Mouse (Mus musculus): ENCODE results near the gene Dach1. TPM values are rescaled to one million over a fixed set of nuclear protein-coding genes. Genes with fewer than 3 reads are reported as not detected.
A peak's percentile ranks its signal among the peaks of the same experiment; 100 is the strongest.

Dach1 gene
- polyA plus RNA-seq, 1 experiment from 2014 or later = 4.0 TPM

DNA sequence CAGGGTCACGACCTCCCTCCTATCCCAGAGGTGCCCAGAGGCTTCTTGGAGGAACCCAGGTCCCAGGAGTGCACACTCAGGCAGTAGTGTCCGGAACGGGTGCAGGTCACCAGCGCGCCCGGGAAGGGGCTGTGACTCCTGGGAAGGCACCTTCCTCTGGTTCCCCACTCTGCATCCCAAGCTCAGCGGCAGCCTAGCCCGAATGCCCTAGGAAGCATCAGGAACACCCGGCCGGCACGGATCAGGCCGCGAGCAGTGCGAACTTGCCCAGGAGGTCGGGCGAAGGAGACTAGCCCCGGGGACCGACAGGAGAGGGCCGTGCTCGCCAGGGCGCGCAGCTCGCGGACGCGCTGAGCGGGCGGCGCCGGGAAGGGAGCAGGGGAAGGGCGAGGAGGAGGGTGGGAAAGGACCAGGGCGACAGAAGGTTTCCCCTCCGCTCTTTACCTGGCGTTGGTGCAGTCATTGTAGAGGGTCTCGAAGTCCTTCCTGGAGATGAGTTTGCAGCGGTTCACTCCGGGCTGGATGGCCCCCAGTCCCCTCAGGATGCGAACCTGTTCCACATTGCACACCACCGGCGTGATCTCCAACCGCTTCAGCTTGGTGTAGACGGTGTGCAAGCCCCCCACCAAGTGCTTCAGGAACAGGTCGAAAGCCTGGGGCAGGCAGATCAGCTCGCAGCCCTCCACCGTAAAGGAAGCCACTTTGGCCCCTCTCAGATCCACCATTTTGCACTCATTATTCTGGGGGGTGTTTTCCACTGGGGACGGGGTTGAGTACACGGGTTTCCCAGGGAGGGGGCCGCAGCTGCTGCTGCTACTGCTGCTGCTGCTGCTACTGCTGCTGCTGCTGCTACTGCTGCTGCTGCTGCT lies 1.3 kb downstream of the Dach1 start:
- no peaks in the 10 kb centered on the region for H3K36me3 ChIP-seq (ENCODE audit: control insufficient read depth, insufficient read depth, low read length)
- ATAC-seq (ENCODE audit: insufficient number of reproducible peaks, insufficient read depth, low FRiP score, low read depth) = peak; percentile 54
- peak overlapping the region; percentile 61 to 80 for H3K27ac ChIP-seq (replicated peaks in 1 of 2; ENCODE audit: control insufficient read depth in 1 of 2, insufficient read depth in 1 of 2, low read depth in 2 of 2, low read length in 2 of 2)
- peak overlapping the region; percentile 89 for H3K4me2 ChIP-seq (ENCODE audit: low read length)
- peaks cover 0 to 2% of the 10 kb centered on the region in 2 experiments; a peak in 1 of 4 replicates for H3K4me1 ChIP-seq (ENCODE audit: control insufficient read depth in 2 of 2, insufficient read depth in 2 of 2, low read length in 2 of 2)
- H3K4me3 ChIP-seq (ENCODE audit: control insufficient read depth in 1 of 2, insufficient read depth in 1 of 2, low read depth in 1 of 2, low read length in 2 of 2) = peak overlapping the region; percentile 63 to 78
- H3K27me3 ChIP-seq (ENCODE audit: control insufficient read depth, insufficient read depth, low read length) = no peaks in the 10 kb centered on the region
- H3K9me3 ChIP-seq (ENCODE audit: control insufficient read depth, low read length) = no peaks in the 10 kb centered on the region
- WGBS = under 1% methylated on average over 46 of the region's 48 CpGs
- peak overlapping the region; percentile 78 for H3K9ac ChIP-seq (ENCODE audit: low read length)

DNA sequence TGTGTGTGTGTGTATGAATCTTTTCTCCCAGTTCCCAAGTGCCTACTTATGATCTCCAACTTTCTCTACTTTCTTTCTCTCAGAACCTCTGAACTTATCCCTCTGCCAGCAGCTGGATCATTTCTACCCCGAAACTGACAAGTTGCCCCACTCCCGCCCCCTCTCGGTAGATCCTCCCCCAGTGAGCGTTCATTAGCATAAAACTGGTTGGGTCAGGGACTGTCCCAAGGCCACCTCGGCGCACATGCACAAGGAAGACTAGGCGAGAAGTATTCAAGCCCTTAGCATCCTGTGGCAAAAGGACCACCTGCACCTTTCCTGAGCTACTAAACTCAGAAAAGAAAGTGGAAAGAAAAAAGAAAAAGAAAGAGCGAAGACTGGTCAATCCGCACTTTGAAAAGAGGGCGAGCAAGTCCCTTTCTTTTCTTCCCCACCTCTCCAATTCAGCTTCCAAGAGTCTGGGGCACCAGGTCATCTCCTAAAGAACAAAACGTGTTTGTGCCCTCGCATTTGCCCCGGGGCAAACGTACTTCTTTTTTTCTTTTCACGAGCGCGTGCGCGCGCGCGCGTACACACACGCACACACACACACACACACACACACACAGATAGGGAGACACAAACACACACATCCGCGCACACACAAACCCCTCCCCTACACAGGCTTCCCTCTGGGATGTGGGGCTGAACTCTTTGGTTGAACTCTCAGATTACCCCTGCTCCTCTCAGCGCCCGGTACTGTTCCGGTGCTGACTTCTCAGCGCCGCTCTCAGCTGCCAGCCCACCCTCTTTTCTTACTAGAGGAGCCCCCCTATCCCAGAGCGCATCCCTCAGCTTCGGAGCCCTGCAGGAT lies 2.2 kb downstream of the Dach1 start:
- no peaks in the 10 kb centered on the region for H3K27me3 ChIP-seq (ENCODE audit: control insufficient read depth, insufficient read depth, low read length)
- H3K4me1 ChIP-seq (ENCODE audit: control insufficient read depth in 2 of 2, insufficient read depth in 2 of 2, low read length in 2 of 2) = peaks cover 0 to 2% of the 10 kb centered on the region in 2 experiments; a peak in 1 of 4 replicates
- peak; percentile 46 for ATAC-seq (ENCODE audit: insufficient number of reproducible peaks, insufficient read depth, low FRiP score, low read depth)
- H3K27ac ChIP-seq (replicated peaks in 1 of 2; ENCODE audit: control insufficient read depth in 1 of 2, insufficient read depth in 1 of 2, low read depth in 2 of 2, low read length in 2 of 2) = peak overlapping the region; percentile 61 to 80
- no peaks in the 10 kb centered on the region for H3K9me3 ChIP-seq (ENCODE audit: control insufficient read depth, low read length)
- peak overlapping the region; percentile 63 to 78 for H3K4me3 ChIP-seq (ENCODE audit: control insufficient read depth in 1 of 2, insufficient read depth in 1 of 2, low read depth in 1 of 2, low read length in 2 of 2)
- H3K9ac ChIP-seq (ENCODE audit: low read length) = peak overlapping the region; percentile 78
- WGBS = 1% methylated on average over 33 of the region's 33 CpGs
- H3K36me3 ChIP-seq (ENCODE audit: control insufficient read depth, insufficient read depth, low read length) = no peaks in the 10 kb centered on the region
- peak overlapping the region; percentile 89 for H3K4me2 ChIP-seq (ENCODE audit: low read length)

DNA sequence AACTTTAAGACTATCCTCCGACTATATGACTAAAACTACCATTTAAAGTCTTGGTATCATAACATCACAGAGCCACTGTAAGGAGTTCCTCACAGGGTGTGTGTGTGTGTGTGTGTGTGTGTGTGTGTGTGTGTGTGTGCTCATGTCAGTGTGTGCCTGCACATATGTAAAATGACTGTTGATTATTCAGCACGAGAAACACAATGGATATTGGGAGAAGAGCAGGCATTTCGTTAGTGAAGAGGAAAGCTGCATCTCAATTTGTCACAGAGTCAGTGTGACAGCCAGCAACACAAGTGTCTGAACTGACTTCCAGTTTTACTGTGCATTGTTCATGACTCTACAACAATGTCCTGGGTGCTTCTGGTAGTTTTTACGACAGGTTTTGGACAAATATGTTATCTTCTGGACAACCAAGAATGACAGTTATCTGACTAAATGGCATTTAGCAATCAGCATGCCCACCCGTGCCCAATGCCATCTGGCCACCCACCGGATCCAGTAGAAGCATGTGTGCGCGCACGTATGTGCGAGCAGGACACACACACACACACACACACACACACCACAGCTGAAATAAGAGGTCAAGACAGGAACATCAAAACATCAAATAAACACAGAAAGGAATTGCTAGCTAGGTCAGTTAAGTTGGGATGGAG lies 3.1 kb downstream of the Dach1 start:
- Histone ChIP-seq H3K9me3 (ENCODE audit: control insufficient read depth, low read length) (no peaks in the 10 kb centered on the region), H3K9ac (ENCODE audit: low read length) (no peak overlapping the region), H3K27me3 (ENCODE audit: control insufficient read depth, insufficient read depth, low read length) (no peaks in the 10 kb centered on the region), H3K4me3 (ENCODE audit: control insufficient read depth in 1 of 2, insufficient read depth in 1 of 2, low read depth in 1 of 2, low read length in 2 of 2) (0 out of 4 replicates have a peak overlapping the region, but pooled peaks of 1 of the 2 experiments have one; percentile 78), H3K36me3 (ENCODE audit: control insufficient read depth, insufficient read depth, low read length) (no peaks in the 10 kb centered on the region), H3K4me1 (ENCODE audit: control insufficient read depth in 2 of 2, insufficient read depth in 2 of 2, low read length in 2 of 2) (peaks cover 0 to 2% of the 10 kb centered on the region in 2 experiments; a peak in 1 of 4 replicates), H3K27ac (replicated peaks in 1 of 2; ENCODE audit: control insufficient read depth in 1 of 2, insufficient read depth in 1 of 2, low read depth in 2 of 2, low read length in 2 of 2) (no peak overlapping the region), H3K4me2 (ENCODE audit: low read length) (peak overlapping the region; percentile 89)
- 71% methylated on average over 10 of the region's 10 CpGs for WGBS
- ATAC-seq (ENCODE audit: insufficient number of reproducible peaks, insufficient read depth, low FRiP score, low read depth) = no peak

DNA sequence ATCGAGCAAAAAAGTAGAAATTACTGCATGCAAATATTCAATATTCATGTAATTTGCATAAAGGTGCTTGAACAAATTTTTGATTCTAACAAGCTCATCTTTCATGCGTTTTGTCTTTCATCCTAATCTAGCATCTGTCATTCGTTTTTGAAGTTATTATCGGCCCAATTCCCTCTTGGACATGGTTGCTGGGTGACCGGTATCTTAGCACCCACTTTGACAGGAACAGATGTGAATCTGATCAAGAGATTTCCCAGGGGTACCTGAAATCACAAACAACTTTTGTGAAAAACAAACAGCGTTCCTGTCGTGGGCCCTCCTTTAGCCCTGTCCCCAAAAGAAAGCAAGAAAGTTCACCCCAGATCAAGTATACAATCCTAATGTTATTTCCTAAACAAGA lies 12.8 kb downstream of the Dach1 start:
- H3K27me3 ChIP-seq (ENCODE audit: control insufficient read depth, insufficient read depth, low read length) = no peaks in the 10 kb centered on the region
- H3K9ac ChIP-seq (ENCODE audit: low read length) = no peak overlapping the region
- no peaks in the 10 kb centered on the region for H3K9me3 ChIP-seq (ENCODE audit: control insufficient read depth, low read length)
- H3K36me3 ChIP-seq (ENCODE audit: control insufficient read depth, insufficient read depth, low read length) = no peaks in the 10 kb centered on the region
- H3K27ac ChIP-seq (replicated peaks in 1 of 2; ENCODE audit: control insufficient read depth in 1 of 2, insufficient read depth in 1 of 2, low read depth in 2 of 2, low read length in 2 of 2) = no peak overlapping the region
- H3K4me1 ChIP-seq (ENCODE audit: control insufficient read depth in 2 of 2, insufficient read depth in 2 of 2, low read length in 2 of 2) = no peaks in the 10 kb centered on the region
- WGBS = 59% methylated on average over 7 of the region's 7 CpGs
- H3K4me2 ChIP-seq (ENCODE audit: low read length) = no peak overlapping the region
- H3K4me3 ChIP-seq (ENCODE audit: control insufficient read depth in 1 of 2, insufficient read depth in 1 of 2, low read depth in 1 of 2, low read length in 2 of 2) = no peak overlapping the region
- no peak for ATAC-seq (ENCODE audit: insufficient number of reproducible peaks, insufficient read depth, low FRiP score, low read depth)

DNA sequence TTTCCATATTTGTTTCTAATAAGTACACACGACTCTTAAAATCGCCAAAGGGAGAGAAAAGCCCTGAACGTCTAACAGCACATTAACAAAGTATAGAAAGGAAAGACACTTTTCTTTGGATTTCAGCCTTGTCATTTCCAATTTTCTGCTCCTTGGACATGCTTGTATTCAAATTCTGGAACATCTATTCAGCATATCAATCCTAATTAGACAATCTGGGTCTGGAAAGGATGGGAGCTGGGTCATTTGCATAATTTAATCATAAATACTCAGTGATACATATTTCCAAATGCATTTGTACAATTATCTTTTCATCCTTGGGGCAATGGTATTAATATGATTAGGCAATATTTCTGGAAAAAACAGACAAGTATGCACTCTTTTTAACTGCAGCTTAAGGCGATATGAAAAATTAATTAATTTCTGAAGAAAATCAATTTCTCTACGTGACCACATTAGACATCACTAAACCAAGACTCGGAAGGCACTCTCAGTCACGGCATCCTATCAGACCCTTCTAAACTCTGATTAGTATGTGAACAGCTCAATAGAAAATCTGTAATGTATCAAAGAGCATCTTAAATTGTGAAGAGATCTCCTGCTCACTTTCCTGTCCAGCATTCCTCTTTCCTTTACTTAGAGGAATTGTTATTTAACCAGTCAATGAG lies 13.7 kb downstream of the Dach1 start:
- Histone ChIP-seq H3K4me3 (ENCODE audit: control insufficient read depth in 1 of 2, insufficient read depth in 1 of 2, low read depth in 1 of 2, low read length in 2 of 2) (no peak overlapping the region), H3K9me3 (ENCODE audit: control insufficient read depth, low read length) (no peaks in the 10 kb centered on the region), H3K4me2 (ENCODE audit: low read length) (no peak overlapping the region), H3K27me3 (ENCODE audit: control insufficient read depth, insufficient read depth, low read length) (no peaks in the 10 kb centered on the region), H3K4me1 (ENCODE audit: control insufficient read depth in 2 of 2, insufficient read depth in 2 of 2, low read length in 2 of 2) (no peaks in the 10 kb centered on the region), H3K36me3 (ENCODE audit: control insufficient read depth, insufficient read depth, low read length) (no peaks in the 10 kb centered on the region), H3K27ac (replicated peaks in 1 of 2; ENCODE audit: control insufficient read depth in 1 of 2, insufficient read depth in 1 of 2, low read depth in 2 of 2, low read length in 2 of 2) (no peak overlapping the region), H3K9ac (ENCODE audit: low read length) (no peak overlapping the region)
- no peak for ATAC-seq (ENCODE audit: insufficient number of reproducible peaks, insufficient read depth, low FRiP score, low read depth)
- 86% methylated on average over 7 of the region's 7 CpGs for WGBS

DNA sequence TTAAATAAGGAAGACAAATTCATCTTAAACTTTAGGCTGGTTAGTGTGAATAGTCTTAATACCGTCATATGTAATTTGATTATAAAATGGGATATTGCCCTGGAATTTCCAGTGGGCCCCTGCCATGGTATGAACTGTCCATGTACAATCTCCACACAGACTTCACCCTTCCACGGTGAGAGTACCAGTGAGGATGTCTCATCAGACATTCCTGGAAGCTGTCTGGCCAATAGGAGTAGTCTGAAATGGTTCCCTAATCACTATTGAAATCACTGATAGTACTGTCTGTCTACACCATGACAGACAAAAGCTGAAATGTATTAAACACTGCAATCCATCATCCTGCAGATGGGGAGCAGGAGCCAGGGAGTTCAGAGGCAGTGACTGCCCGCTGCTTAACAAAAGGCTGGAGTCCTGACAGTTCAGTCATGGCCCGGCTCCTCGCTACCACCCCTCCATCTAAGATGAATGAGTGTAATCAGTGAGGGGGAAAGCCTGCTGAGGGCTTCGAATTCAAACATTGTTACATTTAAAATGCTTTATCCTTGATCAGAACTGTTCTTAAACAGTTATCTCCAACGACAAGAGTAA lies 14.6 kb downstream of the Dach1 start:
- H3K27ac ChIP-seq (replicated peaks in 1 of 2; ENCODE audit: control insufficient read depth in 1 of 2, insufficient read depth in 1 of 2, low read depth in 2 of 2, low read length in 2 of 2) = no peak overlapping the region
- H3K9ac ChIP-seq (ENCODE audit: low read length) = no peak overlapping the region
- ATAC-seq (ENCODE audit: insufficient number of reproducible peaks, insufficient read depth, low FRiP score, low read depth) = no peak
- no peaks in the 10 kb centered on the region for H3K27me3 ChIP-seq (ENCODE audit: control insufficient read depth, insufficient read depth, low read length)
- no peak overlapping the region for H3K4me2 ChIP-seq (ENCODE audit: low read length)
- no peaks in the 10 kb centered on the region for H3K36me3 ChIP-seq (ENCODE audit: control insufficient read depth, insufficient read depth, low read length)
- H3K4me1 ChIP-seq (ENCODE audit: control insufficient read depth in 2 of 2, insufficient read depth in 2 of 2, low read length in 2 of 2) = no peaks in the 10 kb centered on the region
- no peak overlapping the region for H3K4me3 ChIP-seq (ENCODE audit: control insufficient read depth in 1 of 2, insufficient read depth in 1 of 2, low read depth in 1 of 2, low read length in 2 of 2)
- 57% methylated on average over 7 of the region's 7 CpGs for WGBS
- H3K9me3 ChIP-seq (ENCODE audit: control insufficient read depth, low read length) = no peaks in the 10 kb centered on the region
